Mouse (Mus musculus) kidney, postnatal 14 days (tissue): ENCODE results near the gene Cldnd2.
"Not testable (repeated sequence)": the region's sequence is repeated elsewhere in the genome, so short reads cannot be mapped to it uniquely, and the experiment has no call there.

Experiments
- DNase-seq: peaks from one replicate; pipeline ENCODE4 v3.0.0; 2022; ENCODE audit warnings: mixed read lengths

Gene Cldnd2

DNA sequence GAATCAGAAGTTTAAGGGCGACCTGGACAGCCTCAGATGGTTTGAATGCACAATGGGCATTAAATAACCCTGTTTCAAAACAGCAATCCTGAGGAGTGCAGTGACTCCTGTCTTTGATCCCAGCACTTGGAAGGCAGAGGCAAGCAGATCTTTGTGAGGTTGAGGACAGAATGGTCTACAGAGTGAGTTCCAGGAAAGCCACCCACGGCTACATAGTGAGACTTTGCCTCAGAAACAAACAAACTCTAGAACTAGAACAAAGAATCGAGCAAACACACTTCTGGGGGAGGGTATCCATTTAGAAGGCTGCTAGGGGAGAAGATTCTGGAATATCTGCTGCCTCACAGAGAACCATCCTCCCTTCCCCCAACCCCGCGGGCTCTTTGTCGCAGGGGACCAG lies at the start of gene Cldnd2:
Cldnd2 (plus strand) TSS at position 301 of the 400 bp plus-strand sequence.
- DNase-seq: no peak

DNA sequence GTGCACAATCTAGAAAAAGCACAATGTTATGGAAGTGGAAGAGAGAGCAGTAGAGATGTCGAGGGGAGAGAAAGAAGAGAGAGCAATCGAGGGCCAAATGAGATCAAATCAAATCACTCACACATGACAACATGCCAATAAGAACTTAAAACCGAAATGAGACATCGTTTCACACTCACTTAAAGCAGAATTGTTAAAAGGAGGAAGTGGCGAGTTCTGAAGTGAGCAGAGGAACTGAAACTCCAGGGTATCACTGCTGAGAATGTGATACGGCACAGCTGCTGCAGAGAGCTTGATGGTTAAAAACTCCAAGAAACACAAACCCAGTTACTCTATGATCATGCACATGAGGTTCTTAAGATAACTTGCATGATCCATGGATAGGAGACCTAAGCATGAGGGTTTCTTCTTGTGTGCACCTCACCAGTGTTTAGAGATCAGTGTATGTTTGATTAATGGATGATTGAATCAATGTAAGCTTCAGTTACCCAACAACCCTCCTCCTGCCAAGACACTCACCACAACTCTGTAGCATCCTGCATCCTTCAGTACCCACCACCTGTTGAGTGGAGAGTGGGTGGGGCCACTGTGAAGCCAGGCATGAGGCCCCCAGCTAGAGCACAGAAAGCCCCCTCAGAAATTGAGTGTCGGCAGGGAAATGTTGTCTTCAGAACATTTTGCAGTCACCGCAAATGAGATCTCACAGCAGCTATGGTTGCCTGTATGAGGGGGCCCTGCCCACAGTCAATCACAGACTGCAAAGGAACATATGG lies 48.0 kb upstream of the Cldnd2 start:
- DNase-seq: no peak

DNA sequence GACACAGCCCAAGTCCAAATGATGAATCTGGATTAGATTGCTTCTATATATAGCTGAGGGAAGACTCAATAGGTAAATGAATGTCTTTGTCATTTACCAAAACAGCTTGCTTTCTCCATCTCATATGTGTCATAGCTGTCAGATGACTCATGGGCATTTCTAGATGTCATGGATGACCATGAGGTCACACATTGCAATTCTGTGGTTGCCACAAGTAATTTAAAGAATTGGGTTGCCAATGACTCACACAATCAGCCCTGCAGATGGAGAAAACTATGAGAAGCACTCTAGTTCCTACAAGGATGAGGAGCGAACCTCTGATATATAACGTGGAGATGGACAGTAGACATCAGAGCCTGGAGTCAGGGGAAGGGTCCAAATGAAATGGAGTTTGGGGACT lies 41.1 kb upstream of the Cldnd2 start:
- DNase-seq: no peak

DNA sequence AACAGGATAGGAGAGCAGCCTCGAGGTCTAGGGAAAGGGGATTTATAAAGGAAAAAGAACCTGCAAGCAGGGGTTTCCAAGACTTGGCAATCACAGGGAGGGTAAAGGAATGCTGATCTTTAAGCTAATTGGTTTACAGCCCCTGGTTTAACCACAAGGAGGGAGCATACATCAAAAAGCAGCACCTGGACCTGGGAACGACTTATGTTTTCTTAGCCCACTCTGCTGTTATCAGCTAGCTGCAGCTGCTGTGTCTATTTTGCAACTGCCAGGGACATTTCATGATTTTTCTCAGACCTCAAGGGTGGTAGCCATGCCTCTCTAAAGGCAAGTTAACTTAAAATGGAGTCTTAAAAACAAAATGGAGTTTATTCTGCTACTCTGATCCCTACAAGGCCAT lies 37.9 kb upstream of the Cldnd2 start:
- no peak for DNase-seq

DNA sequence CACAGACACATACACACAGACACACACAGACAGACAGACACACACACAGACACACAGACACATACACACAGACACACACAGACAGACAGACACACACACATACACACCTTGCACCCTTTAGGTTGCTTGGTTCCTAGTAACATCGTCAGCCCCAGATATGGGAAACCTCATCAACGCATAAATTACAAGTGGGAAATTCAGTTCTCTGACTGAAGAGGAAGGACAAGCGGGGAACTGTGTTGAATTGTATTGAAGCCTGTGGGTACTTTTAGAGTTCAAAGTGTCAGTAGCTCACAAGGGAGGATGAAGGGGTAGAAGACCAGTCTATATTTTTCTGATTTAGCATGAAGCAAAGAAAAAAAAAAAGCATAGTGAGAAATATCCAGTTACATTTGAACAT lies 33.0 kb upstream of the Cldnd2 start:
- no peak for DNase-seq

DNA sequence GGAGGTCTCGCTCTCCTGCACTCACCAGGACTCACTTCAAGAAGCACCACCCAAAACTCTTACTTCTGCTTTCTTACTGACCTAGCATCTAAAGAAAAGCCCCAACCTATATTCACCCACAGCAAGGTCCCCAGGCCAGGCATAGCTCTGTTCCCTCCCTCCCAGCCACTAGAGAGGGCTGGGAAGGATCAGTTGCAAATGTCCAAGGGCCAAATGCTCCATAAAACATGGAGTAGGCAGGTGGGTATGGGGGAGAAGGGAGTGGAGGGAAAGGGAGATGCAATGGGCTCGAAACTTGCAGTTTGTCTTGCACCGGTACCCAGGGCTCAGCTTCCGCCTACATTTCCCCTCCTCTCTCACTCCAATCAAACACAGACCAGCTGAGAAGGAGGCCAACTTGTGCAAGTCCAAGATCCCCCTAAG lies 32.4 kb upstream of the Cldnd2 start, which contains the start of gene Siglecg:
Siglecg (plus strand) TSS at position 74 of the 423 bp plus-strand sequence.
- no peak for DNase-seq

DNA sequence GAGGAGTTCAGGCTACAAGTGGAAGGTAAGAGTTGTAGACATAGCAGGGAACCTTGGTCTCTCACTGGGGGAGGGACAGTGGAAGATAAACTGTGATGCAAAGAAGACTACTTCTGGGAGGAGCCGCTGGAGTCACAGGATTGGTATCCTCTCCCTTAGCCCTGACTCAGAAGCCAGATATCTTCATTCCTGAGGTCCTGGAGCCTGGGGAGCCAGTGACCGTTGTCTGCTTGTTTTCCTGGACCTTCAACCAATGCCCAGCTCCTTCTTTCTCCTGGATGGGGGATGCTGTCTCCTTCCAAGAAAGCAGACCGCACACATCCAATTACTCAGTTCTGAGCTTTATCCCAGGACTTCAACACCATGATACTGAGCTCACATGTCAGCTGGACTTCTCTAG lies 31.5 kb upstream of the Cldnd2 start:
- DNase-seq: no peak

DNA sequence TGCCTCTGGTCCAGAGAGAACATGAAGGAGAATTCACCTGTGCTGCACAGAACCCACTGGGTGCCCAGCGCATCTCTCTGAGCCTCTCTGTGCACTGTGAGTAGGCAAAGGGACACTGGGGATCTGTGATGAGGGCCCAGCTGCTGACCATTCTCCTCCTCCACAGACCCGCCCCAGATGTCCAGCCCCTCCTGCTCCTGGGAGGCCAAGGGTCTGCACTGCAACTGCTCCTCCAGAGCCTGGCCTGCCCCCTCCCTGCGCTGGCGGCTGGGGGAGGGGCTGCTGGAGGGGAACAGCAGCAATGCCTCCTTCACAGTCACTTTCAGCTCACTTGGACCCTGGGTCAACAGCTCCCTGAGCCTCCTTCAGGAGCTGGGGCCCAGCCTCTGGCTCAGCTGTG lies 28.9 kb upstream of the Cldnd2 start:
- DNase-seq: not testable (repeated sequence)

DNA sequence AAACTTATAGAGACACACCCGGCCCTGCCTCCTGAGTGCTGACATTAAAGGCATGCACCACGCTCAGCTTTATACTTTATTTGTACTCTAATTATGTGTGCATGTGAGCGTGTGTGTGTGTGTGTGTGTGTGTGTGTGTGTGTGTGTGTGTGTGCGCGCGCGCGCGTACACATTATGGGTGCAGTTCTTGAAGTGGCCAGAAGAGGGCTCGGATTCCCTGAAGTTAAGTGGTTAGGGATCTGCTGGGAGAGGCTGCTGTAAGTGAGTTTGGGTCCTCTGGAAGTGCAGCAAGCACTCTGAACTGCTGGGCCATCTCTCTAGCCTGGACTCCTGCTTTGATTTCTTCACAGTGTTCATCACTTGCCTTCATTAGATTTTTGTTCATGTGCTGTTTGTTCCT lies 23.3 kb upstream of the Cldnd2 start:
- DNase-seq: no peak

DNA sequence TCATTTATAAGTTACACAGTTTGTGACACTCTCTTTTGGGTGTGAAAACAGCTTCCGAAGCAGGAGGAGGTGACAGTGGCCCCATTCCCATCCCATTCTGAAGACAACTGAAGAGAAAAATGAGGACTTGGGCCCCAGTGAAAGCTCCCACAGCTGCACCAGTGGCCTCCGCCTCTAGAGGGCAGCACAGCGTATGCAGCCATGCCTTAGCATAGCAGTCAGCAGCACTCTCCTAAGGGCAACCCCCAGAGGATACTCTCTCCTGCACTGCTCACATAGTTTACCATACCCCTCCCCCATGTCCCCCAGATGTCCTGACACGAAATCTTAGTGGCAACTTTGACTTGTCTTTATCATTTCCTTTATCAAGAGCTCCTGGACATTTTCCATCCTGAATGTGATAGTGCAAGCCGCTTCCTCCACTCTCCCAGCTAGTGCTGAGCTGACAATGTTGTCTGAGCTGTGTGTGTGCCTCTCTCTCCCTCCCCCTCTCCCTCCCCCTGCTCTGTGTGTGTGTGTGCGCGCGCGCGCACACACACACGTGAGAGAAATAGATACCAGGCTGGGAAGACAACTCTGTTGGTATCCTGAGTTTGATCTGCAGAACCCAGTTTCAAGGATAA lies 17.5 kb upstream of the Cldnd2 start:
- peak; percentile 88 for DNase-seq

DNA sequence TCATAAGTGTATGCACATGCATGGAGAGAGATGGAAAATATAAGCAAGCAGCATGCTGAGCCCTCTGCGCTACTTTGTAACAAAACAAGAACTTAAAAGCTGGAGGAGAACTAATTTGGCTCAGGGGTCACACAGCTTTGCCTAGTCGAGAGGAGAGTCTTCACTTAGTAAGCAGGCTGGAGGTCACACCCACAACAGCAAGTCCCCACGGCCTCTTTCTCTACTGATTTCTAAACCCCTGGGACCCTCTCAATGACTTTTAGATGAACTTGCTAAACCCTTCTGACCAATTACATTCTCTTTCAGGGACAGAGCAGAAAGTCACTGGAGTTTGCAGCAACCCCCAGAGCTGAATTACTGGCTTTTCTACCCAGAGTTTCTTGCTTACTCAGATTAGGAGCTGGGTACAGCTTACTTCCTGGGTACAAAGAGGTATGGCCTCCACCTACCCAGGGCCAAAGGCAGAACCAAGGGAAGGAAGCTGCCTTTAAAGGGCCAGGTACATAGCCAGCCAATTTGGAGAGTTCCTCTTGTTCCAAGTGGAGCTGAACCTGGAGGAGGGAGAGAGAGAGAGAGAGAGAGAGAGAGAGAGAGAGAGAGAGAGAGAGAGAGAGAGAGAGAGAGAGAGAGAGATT lies 16.5 kb upstream of the Cldnd2 start:
- no peak for DNase-seq

DNA sequence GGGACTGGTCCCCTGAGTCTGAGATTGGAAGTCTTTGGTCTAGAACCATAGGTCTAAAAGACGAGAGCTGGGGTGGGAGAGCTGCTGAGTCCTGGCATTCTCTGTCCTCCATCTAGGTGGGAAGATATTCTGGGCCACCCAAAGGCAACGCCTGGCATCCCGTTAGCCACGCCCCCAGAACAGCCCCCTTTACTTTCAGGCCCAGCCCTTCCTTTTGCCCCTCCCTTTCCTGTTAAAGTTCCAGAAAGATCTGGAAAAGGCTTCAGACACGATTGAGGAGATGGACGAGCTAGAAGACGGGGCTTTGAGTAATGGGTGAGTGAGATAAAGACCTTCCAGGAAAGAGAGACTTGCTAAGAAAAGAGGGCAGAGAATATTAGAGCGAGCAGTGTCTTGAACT lies 13.2 kb upstream of the Cldnd2 start, which contains the start of gene Lim2:
Lim2 (plus strand) TSS at position 265 of the 400 bp plus-strand sequence.
- DNase-seq: no peak

DNA sequence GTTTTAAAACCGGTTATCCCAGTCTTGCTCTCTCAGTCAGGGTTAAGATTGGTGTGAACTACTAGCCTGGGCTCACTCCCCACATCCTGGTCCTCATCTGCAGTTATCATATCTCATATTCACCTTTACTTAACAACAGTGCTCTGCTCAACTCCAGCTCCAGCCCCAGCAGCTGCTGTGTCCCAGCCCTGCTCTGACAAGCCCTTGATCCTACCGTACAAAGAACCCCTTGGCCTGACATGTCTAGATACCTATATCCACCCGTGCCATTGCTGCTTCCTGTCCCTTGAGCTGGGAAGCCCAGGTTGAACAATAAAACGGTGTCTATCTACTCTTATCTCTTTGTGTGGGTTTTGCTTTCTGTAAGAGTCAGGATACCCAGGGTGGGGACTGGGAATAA lies 11.1 kb upstream of the Cldnd2 start:
- DNase-seq: no peak

DNA sequence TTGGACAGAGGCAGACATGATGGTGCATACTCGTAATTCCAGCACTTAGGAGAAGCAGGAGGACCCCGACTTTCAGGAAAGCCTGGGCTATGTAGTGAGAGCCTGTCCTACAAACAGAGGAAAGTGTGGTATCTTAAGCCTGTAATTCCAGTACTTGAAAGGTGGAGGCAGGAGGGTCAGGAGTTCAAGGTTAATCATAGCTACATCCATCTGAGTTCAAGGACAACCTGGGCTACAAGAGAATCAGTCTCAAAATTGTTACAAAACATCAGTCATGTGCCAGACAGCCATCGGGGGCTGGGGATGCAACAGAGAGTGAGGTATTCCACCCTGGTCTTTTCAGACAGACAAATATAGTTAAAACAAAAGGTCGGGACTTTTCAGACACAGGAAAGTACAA lies 7.7 kb upstream of the Cldnd2 start:
- no peak for DNase-seq

DNA sequence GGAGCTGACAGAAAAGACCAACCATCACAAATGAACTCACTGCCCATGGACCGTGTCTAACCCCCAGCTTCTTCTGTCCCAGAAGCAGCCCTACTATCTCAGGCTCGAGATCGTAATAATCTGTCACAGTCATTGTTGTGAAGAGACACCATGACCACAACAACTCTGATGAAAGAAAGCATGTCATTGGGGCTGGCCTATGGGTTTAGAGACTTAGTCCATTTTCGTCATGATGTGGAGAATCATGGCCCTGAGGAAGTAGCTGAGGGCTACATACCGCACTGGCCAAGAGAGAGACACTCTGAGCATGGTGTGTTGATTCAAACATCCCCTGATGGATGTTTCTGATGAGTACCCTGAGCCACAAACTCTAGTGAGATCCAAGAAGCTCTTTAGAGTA lies 5.9 kb upstream of the Cldnd2 start:
- no peak for DNase-seq

DNA sequence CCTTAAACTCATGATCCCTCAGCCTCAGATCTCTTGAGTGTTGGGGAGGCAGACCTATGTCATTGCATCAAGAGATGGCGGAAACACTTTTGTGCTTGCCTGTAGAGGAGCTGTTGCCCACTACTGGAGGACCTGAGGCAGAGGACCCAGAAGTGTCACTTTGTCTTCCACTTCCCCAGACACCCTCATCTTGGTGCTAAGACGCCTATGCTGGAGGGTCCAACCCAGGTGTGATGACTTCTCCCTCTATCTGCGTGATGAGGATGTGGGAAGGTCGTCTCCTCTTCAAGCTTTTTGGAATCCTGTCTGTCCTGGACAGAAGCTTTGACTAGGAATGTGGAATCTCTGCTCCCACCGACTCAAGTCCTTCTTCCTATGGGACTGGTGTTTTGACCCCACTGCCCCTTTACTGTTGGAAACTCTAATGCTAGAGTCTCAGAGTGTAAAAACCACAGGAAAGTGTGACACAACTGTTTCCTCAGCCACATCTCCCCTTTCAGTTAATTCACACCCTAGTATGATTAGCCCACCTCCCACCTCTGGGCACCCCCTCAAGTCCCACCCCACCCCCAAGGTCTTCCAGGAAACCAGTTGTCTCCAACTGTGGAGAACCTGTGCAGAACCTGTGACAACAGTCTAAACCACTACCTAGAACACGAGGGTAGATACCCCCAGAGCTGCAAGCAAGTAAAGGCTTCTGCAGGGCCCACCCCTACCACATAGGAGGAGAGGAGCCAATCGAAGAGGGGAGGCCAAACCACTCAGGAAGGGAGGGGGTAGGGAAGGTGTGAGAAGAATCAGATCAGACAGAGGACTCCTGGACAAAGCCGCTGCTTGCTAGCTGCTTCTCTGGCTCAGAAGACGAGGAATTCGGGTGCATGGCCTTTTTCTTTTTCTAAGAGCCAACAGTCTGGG lies 4.0 kb upstream of the Cldnd2 start, which contains the start of gene Nkg7:
Nkg7 (plus strand) TSS at position 733 of the 915 bp plus-strand sequence.
- no peak for DNase-seq

DNA sequence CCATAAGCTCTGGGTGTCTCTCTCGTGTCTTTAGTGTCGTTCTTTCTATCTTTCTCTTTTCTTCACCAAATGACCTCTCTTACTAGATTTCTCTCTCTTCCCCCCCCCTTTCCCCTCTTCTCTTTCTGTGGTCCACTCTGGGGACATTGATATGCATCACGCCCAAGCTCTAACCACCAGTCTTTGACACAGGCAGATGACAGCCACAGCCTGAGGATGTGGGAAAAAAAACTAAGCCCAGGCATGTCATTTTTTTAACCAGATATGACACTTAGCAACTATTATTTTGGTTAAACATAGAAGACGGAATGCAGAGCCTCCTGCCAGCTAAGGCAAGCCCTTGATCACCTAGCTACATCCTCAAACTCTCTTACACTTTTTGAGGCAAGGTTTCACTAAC lies 2.0 kb upstream of the Cldnd2 start:
- DNase-seq: no peak

DNA sequence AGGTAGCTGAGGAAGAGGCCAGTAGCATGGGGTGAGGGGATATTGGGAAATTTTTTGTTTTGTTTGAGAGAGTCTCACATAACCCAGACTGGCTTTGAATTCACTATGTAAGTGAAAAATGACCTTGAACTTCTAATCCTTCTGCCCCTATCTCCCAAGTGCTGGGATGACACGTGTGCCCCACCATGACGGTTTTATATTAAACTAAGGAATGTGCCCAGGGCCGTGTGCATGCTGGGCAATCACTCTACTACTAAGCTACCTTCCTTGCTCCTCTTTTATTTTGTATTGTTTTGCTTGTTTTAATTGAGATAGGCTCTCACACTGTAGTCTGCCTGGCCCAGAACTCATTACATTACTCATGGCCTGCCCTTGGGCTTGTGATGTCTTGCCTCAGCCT lies 489 bp downstream of the Cldnd2 start:
- peak; percentile 28 for DNase-seq

DNA sequence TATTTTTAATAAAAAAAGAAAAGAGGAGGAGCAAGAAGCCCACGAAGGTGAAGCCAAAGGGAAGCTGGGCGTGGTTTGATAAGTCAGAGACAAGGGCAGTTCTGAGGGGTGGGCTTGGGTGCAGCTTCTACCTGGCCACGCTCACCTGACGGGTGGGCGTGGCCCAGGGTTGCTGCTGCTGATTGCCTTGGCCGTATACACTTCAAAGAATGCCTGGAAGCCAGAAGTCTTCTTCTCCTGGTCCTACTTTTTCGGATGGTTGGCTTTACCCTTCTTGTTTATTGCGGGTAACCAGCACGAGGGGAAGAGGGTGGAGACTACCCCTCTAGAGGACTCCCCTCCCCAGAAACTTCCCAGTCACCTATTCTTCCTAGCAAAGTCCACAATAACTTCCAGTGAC lies 2.1 kb downstream of the Cldnd2 start:
- no peak for DNase-seq

DNA sequence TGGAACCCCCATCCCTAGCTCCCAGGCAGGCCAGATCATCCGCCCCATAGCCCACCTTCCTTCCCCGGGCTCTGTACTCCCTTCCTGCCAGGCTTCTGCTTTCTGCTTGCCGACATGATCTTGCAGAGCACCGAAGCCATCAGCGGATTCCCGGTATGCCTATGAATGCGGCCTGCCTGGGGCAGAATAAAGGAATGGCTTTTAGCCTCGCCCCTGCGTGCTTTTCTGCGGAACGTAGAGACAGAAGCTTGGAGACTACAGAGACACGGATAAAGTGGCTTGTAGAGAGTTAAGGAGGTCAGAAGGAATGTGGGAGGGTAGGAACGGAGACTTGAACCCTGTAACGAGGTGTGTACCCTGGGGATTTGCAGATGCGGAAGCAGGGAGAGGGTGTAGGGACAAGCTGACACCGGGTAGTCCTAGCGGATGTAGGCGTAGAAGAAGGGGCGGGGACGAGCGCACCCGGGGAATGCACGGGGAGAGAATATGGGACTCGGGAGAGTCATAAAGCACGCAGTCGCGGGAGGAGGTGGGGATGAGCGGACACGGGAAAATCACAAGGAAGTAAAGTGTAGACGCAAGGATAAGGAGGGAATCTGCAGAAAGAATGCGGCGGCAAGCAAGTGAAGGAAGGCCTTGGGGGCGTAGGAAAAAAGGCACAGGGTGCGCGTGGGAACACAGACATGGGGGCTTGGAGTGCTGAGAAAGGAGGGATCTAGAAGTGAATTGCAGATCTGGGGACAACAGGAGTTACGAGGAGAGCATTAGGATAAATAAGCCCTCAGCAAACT lies 2.7 kb downstream of the Cldnd2 start:
- DNase-seq: peak; percentile 91

DNA sequence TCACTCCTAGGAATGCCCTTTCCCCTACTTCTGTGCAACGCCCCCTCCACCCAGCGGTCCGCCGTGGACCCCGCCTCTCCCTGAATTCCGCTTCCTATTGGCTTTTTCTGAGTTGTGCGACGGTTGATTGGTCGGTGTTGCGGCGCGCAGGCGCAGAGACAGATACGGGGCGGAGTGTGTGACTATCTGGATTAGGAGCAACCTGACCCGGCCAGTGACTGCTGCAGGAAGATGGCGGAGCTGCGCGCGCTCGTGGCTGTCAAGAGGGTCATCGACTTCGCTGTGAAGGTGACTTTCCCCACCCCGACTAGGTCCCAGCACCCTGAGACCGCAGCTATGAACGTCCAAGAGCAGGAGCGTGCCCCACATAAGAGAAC lies 3.3 kb downstream of the Cldnd2 start, which contains the start of the genes Etfb and Gm45233:
Etfb (plus strand) TSS at position 167 of the 377 bp plus-strand sequence.
Gm45233 (plus strand) TSS at position 212 of the 377 bp plus-strand sequence.
- DNase-seq: peak; percentile 98

DNA sequence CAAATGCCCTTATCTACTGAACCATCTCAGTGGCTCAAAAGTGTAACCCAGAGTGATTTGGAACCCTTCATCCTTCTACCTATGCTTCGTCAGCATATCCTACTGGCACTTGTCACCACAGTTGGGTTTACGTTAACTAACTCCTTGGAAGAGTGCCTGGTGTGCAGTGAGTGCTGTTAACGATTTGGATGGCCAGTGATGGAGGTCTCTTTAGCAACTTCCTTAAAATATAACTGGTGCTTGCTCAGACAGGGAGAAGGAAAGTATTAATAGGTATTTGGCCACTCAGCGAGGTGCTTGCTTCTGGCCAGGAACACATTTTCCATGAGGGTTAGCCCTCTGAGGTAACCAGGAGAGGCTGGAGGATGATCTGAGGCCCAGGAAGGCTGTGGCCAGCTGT lies 7.2 kb downstream of the Cldnd2 start:
- peak; percentile 71 for DNase-seq
